Mouse (Mus musculus): Measurements from ENCODE around the gene Kctd21.

The Kctd21 gene

GRCm38 (mm10) chr7:97386106-97386805 is 54.1 kb downstream of the Kctd21 start:
- DNase-seq (ENCODE audit: low spot score in 2 of 2): no peak

GRCm38 (mm10) chr7:97386806-97387370 is 54.8 kb downstream of the Kctd21 start:
- DNase-seq (ENCODE audit: low spot score in 2 of 2): peak; percentile 72 to 87

GRCm38 (mm10) chr7:97387561-97388147 is 55.5 kb downstream of the Kctd21 start:
- DNase-seq (ENCODE audit: low spot score in 2 of 2): no peak

DNA sequence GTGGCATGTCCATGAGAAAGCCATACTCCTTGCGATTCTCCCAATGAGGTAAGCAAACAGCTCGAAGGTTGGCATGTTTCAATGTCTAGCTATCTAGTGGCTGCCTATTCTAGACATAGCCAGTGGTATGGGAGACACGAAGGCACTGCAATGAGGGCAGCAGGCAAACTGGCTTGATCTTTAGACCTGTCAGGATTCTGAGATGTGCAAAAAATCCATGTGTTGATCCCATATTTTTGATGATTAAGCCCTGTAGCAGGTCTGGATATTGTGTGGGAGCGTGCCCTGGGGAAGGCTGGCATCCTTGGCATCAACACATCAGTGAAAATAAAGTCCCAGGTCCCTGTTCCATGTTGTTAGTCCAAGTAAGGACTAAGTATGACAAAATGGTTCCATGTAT is 56.4 kb downstream of the Kctd21 start:
- DNase-seq (ENCODE audit: low spot score in 2 of 2): no peak

DNA sequence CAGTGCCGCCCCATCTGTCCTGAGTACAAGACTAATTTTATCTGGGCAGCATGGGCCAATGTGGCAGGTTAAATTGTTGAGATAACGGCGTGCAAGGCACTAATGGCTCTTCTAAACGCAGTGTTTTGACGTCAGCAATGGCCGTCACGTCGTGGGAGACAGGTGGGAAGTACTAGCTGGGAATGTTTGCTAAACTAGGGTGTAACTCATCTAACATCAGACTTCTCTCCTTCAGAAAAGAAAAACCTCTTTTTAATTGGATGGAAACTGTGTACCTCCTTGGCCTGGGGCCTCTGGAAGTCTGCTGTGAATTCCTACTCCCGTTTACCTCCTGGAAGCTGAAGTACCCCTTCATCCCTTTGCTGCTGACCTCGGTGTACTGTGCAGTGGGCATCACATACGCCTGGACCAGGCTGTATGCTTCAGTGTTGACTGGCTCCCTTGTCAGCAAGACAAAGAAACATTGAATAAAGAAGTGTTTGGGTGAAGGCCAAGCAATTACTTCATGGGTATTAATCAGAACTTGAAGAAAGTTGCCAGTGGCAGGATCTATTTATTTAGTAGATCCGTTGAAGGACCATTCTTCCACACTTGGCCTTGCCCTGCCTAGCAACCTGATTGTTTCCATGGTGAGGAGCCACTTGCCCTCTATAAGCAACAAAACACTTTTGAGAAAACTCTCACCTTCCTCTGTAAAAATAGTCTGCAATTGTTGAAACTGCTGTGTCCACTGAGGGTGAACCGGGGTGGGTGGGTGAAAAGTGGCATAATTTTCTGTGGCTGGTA is 59.4 kb downstream of the Kctd21 start:
- no peak for DNase-seq (ENCODE audit: low spot score in 2 of 2)

GRCm38 (mm10) chr7:97392079-97392445 is 59.9 kb downstream of the Kctd21 start:
- DNase-seq (ENCODE audit: low spot score in 2 of 2): no peak

DNA sequence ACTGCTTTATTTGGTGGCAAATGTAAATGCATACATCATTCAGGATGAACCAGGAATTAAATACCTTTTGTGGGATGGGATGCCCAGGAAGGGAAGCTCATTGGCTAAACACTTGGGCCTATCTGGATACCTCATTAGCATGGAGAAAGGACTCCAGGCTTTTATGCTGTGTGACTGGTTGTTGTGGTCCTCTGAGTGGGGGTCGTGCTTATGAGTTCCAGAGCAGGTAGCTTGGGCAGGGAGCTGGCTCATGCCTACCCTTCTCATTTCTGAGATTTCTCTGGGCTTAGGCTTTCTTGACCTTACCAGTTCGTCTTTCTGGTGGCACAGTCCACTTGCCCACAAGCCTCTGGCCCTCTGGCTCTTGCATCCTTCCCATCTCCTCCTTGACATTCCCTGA is 62.2 kb downstream of the Kctd21 start:
- no peak for DNase-seq (ENCODE audit: low spot score in 2 of 2)

DNA sequence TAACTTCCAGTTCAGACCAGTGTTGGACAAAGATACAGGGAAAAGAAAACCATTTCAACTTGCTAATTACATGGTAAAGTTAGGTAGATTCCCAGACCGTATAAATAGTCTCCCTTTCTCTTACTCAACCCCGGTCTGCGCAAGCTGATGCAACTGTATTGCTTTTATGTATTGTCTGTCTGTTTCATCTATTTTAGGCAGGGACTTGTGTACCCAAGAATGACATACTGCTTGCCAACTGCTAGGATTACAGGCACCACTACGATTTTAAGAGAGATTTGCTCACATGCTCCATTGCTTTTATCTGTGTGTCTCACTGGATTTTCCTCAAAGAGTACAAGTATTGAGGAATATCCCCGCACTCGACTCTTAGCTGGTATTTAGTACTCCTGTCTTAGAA is 66.8 kb downstream of the Kctd21 start:
- no peak for DNase-seq (ENCODE audit: low spot score in 2 of 2)

Data from frontal cortex, postnatal 36 days (tissue).